In the genomic region with DNA sequence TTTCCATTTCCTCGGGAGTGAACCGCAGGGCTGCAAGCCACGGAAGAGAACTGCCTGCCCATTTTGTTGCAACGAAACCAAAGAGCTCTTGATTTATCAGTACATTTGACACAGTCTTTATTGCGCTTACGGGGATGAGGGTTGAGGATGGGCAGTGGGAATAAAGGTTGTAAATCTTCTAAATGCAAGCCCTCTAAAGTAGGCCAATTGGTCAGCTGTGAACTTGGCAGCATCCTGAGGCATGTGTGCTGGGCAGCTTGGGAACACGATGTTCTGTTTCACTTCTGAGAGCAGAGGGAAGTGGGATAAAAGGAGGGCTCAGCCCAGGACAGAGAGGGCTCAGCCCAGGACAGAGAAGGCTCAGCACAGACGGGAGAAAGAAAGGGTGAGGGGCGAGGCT, we compare ENCODE assay signal across 9 mouse cellular contexts. TPM values are rescaled to one million over a fixed set of nuclear protein-coding genes. Genes with fewer than 3 reads are reported as not detected.
A peak's percentile ranks its signal among the peaks of the same experiment; 100 is the strongest.
DNase-seq lines count a peak whose midpoint lies in the region; ATAC-seq and TF ChIP-seq lines count a peak whose summit lies in the region.
"Had no signal": no experiment of that assay in that cellular context is flagged by ENCODE, and none has a peak within 500 bp of the region (broad histone marks: within the 10 kb centered on the region; RNA-seq: fewer than 3 reads in every experiment).

No protein-coding gene starts in this region.

- H3K4me3 ChIP-seq in lung, adult 2 months (replicated peaks; ENCODE audit: extremely low read depth, low read depth, low read length), result peak overlapping the region; percentile 1
- H3K4me3 ChIP-seq: embryonic facial prominence, embryonic 13.5 days had no signal

- TF ChIP-seq POLR2A in lung, adult 2 months (IDR thresholded peaks at IDR 0.05; ENCODE audit: borderline replicate concordance, extremely low read depth, low read depth, low read length), result peak; percentile 57; the same call in 1 of the 2 replicates

- H3K4me1 ChIP-seq in lung, adult 2 months (ENCODE audit: control insufficient read depth, insufficient read depth, low read length), result peaks cover 3% of the 10 kb centered on the region

- no peak for DNase-seq in frontal cortex, postnatal 25 days (ENCODE audit: low spot score in 2 of 2)
- DNase-seq in adipocyte (ENCODE audit: low spot score), result peak; percentile 95
- DNase-seq in fibroblast of lung, adult 2 months (ENCODE audit: low read depth), result peak; percentile 31
- peak; percentile 56 for DNase-seq in kidney, adult 9 months
- DNase-seq in lung, adult 2 months, result peak; percentile 28
- DNase-seq in ovary, postnatal 36 days (ENCODE audit: low spot score), result peak; percentile 30
- DNase-seq in T-cell, adult 2 months (ENCODE audit: low spot score), result no peak

- no peak for TF ChIP-seq CTCF in lung, adult 2 months (IDR thresholded peaks at IDR 0.05; ENCODE audit: insufficient read depth, low read length)

- WGBS in lung, adult 2 months, result 50% methylated on average over 9 of the region's 9 CpGs

- peak; percentile 73 for ATAC-seq in frontal cortex, adult (ENCODE audit: low TSS enrichment)

RNA-seq across cellular contexts. Expression of gene Pik3r1, which starts 43.9 kb away (rescaled TPM):
- polyA plus RNA-seq in lung, adult 2 months (2012; rRNA removed), result 15.6 and 25.9 TPM in 2 replicates

Comparison
In these comparisons a context has a peak if more than half of its experiments do, and no peak if none do; other contexts are left out.
1. DNase-seq: peak in adipocyte (single experiment), fibroblast of lung, adult 2 months (single experiment), kidney, adult 9 months (single experiment), lung, adult 2 months (single experiment) and ovary, postnatal 36 days (single experiment); none in frontal cortex, postnatal 25 days (0 of 2) and T-cell, adult 2 months (single experiment).